Mouse (Mus musculus) heart, embryonic 14.5 days (tissue): ENCODE data around the gene Sgcd. TPM values are rescaled to one million over a fixed set of nuclear protein-coding genes. Genes with fewer than 3 reads are reported as not detected.
A peak's percentile ranks its signal among the peaks of the same experiment; 100 is the strongest.

Experiments used
- ATAC-seq: fragments of 200-750 bp; cut with Nextera tagmentation; 2 replicates; pipeline ENCODE4 v1.8.0; 2017; ENCODE audit warnings: low read depth, moderate TSS enrichment; ENCODE audit not compliant: insufficient number of reproducible peaks, insufficient read depth, low FRiP score
- H3K27ac ChIP-seq, 2 experiments: fragments of 200-500 bp in 1 of 2; fragments of 300-500 bp in 1 of 2; sonication (generic) in 1 of 2; replicated peaks in 1 of 2; 2 replicates each; pipeline ENCODE4 v1.5.1; 2012 to 2014; ENCODE audit warnings: low read depth in 2 of 2, low read length in 2 of 2, control low read depth in 1 of 2, mild to moderate bottlenecking in 1 of 2, mixed read lengths in 1 of 2; ENCODE audit not compliant: control insufficient read depth in 1 of 2, insufficient read depth in 1 of 2
- H3K27me3 ChIP-seq: fragments of 300-500 bp; sonication (generic); 2 replicates; pipeline ENCODE4 v1.6.1; 2014; ENCODE audit warnings: mild to moderate bottlenecking, low read length, control low read depth; ENCODE audit not compliant: control insufficient read depth, insufficient read depth
- H3K36me3 ChIP-seq: fragments of 300-500 bp; sonication (generic); 2 replicates; pipeline ENCODE4 v1.6.1; 2014; ENCODE audit warnings: mild to moderate bottlenecking, control low read depth, low read length, mixed read lengths; ENCODE audit not compliant: control insufficient read depth, insufficient read depth
- H3K4me1 ChIP-seq, 2 experiments: fragments of 200-500 bp in 1 of 2; fragments of 300-500 bp in 1 of 2; sonication (generic) in 1 of 2; 2 replicates each; pipeline ENCODE4 v1.6.1; 2012 to 2014; ENCODE audit warnings: low read length in 2 of 2, control low read depth in 1 of 2, mixed read lengths in 1 of 2; ENCODE audit not compliant: control insufficient read depth in 2 of 2, insufficient read depth in 2 of 2
- H3K4me2 ChIP-seq: fragments of 300-500 bp; sonication (generic); 2 replicates; pipeline ENCODE4 v1.6.1; 2014; ENCODE audit warnings: mild to moderate bottlenecking, low read length
- H3K4me3 ChIP-seq, 2 experiments: fragments of 200-500 bp in 1 of 2; fragments of 300-500 bp in 1 of 2; sonication (generic) in 1 of 2; 2 replicates each; pipeline ENCODE4 v1.5.1; 2012 to 2014; ENCODE audit warnings: low read length in 2 of 2, mild to moderate bottlenecking in 2 of 2, control low read depth in 1 of 2, low read depth in 1 of 2, moderate library complexity in 1 of 2; ENCODE audit not compliant: control insufficient read depth in 1 of 2, insufficient read depth in 1 of 2
- H3K9ac ChIP-seq: fragments of 300-500 bp; sonication (generic); 2 replicates; pipeline ENCODE4 v1.6.1; 2014; ENCODE audit warnings: mild to moderate bottlenecking, low read length
- H3K9me3 ChIP-seq: fragments of 300-500 bp; sonication (generic); 2 replicates; pipeline ENCODE4 v1.6.1; 2016; ENCODE audit warnings: low read length, control low read depth; ENCODE audit not compliant: control insufficient read depth
- WGBS: fragments of 180-500 bp; shearing (Covaris S2); extraction: QIAGEN DNeasy Blood & Tissue Kit; methylation state at CpG from one replicate; pipeline ENCODE4 v1.1.7; 2014; 5-methylcytosine and 5-hydroxymethylcytosine counted together
- polyA plus RNA-seq: library from polyadenylated mRNA; unstranded; fragments of >200 nt; fragmentation: Nextera tagmentation; extraction: Ambion mirVana; gene quantifications from 2 replicates; pipeline ENCODE4 v1.2.1, GENCODE M21; 2014

Sgcd gene
- polyA plus RNA-seq, 1 experiment from 2014 or later = 8.9 TPM

DNA sequence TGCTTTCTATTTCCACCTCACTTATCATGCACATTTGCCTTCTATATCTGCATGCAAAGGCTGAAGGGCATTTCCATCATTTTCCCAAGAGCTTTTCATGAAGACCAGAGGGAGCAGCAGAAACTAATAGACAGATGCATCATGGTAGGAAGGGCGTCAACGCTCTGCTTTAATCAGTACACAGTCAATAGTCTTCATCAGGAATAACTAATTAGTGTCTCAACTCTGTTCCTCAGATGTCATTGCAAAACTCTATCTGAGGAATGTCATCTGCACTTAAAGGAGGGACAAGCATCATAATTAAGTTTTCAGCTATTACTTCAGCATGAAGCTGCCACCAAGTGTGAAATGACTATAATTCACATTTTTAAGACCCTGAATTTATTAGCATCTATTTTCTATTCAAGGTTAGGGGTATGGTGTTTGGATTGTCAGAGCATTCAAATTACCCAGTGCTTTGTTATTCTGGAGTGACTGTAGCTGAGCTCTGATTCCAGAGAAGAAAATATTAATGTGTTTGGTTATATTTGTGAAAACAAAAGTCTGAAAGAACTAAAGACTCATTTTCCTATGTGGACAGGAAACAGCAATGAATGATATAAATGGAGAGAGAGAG lies 918.9 kb downstream of the Sgcd start:
- H3K4me2 ChIP-seq = no peak overlapping the region
- no peak overlapping the region for H3K9ac ChIP-seq
- ATAC-seq = no peak
- WGBS = 88% methylated on average over 2 of the region's 2 CpGs
- no peaks in the 10 kb centered on the region for H3K4me1 ChIP-seq
- H3K27me3 ChIP-seq = no peaks in the 10 kb centered on the region
- no peaks in the 10 kb centered on the region for H3K36me3 ChIP-seq
- H3K9me3 ChIP-seq = no peaks in the 10 kb centered on the region
- H3K27ac ChIP-seq = no peak overlapping the region
- H3K4me3 ChIP-seq = no peak overlapping the region

DNA sequence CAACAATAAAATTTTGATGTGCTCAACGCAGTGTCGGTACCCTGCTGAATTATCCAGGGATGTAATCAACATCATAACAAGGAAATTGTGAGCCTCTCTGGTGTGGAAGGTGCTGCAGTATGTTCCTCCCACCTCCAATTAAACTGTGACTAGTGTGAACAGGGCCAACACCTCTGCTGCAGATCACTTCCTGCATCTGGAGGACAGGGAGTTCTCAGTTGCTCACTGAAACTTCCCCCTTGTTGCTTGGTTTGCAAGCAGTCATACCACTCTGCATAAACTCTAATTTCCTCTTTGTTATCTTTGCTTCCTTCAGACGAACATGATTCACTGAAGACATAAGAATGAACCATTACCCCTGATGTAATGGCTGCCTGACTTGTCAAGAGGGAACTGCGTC lies 925.1 kb downstream of the Sgcd start:
- Histone ChIP-seq H3K9me3 (no peaks in the 10 kb centered on the region), H3K9ac (no peak overlapping the region), H3K4me2 (no peak overlapping the region), H3K4me1 (no peaks in the 10 kb centered on the region), H3K4me3 (no peak overlapping the region), H3K27me3 (no peaks in the 10 kb centered on the region), H3K27ac (no peak overlapping the region), H3K36me3 (no peaks in the 10 kb centered on the region)
- 67% methylated on average over 4 of the region's 4 CpGs for WGBS
- ATAC-seq = no peak

DNA sequence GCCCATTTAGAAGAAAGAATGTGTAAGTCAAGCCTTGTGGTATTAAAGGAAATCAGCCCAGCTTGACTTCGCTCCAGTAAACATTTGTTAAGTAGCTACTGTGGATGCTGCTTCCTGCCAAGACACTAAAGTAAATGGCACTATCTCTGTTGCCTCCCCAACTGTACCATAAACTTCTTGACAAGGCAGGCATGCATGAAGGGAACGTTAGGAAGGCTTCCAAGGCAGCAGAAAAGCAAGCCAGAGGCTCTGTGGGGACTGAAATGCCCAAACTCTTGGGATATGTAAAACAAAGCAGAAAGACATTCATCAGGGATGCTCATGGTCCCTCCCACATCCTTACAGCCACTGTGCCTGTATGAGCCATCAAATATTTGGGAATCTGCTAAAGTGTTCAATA lies 938.4 kb downstream of the Sgcd start:
- no peak overlapping the region for H3K4me2 ChIP-seq
- WGBS = 65% methylated on average over 2 of the region's 2 CpGs
- no peaks in the 10 kb centered on the region for H3K27me3 ChIP-seq
- H3K4me1 ChIP-seq = peaks cover 2 to 17% of the 10 kb centered on the region in 2 experiments; a peak in 2 of 4 replicates
- ATAC-seq = no peak
- H3K4me3 ChIP-seq = no peak overlapping the region
- no peak overlapping the region for H3K27ac ChIP-seq
- no peaks in the 10 kb centered on the region for H3K36me3 ChIP-seq
- H3K9ac ChIP-seq = no peak overlapping the region
- H3K9me3 ChIP-seq = no peaks in the 10 kb centered on the region

DNA sequence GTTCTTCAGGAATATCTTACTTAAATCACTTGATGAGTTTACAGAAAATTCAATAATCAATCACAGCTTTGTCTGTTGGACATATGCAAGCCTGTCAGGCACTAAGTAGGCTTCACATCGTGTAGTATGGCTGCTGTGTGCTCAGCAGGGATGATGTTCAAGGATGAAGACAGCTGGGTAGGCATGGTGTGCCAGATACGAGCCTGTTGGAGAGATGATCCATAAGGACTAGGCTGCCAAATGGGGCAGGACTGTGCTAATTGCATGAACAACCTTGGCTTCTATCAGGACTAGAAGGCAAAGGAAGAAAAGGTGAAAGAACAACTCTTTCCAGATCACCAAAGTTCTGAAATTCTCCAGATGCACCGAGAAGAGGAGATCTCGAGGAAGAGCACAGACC lies 939.0 kb downstream of the Sgcd start:
- 83% methylated on average over 4 of the region's 4 CpGs for WGBS
- peaks cover 2% of the 10 kb centered on the region; the same call in 1 of the 2 replicates for H3K9me3 ChIP-seq
- peaks cover 2 to 17% of the 10 kb centered on the region in 2 experiments; a peak in 2 of 4 replicates for H3K4me1 ChIP-seq
- H3K4me2 ChIP-seq = no peak overlapping the region
- ATAC-seq = no peak
- H3K36me3 ChIP-seq = no peaks in the 10 kb centered on the region
- no peak overlapping the region for H3K27ac ChIP-seq
- no peak overlapping the region for H3K4me3 ChIP-seq
- no peaks in the 10 kb centered on the region for H3K27me3 ChIP-seq
- H3K9ac ChIP-seq = no peak overlapping the region

DNA sequence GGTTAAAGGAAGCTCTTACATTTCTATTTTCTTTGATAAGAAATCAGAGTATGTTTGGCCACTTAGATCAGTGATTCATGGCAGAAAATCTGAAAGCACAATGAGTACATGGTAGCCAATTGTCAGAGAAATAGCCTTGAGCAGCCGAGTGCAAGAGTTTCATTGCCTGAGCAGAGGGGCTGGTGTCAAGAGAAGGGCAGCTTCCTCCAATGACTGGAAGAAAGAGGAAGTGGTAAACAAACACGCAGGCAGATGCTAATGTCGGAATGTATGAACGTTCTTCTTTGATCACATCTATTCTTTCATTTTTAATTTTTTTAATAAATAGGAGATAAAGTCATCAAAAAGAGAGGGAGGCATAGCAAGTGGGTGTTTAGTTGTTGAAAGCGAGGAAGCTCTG lies 956.5 kb downstream of the Sgcd start:
- ATAC-seq = no peak

DNA sequence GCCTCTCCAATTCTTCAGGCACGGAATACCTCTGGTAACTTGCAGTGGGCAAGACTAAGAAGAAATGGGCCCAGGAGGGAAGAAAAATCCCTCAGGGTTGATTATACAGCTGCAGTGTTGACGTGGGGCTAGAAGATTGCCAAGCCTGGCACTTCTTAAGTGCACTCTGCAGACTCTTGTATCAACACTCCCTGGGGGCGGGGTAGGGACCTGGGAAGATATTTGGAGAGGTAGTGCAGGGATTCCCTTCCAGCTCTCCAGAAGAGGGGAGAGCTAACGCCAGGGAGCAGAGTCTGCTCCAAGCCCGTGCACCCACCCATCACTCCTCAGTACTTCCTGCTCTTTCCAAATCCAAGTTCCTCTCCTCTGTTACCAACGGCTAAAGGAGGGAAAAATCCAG lies 967.9 kb downstream of the Sgcd start:
- H3K27ac ChIP-seq = no peak overlapping the region
- H3K4me2 ChIP-seq = peak overlapping the region; percentile 40
- H3K27me3 ChIP-seq = no peaks in the 10 kb centered on the region
- H3K4me1 ChIP-seq = peaks cover 4 to 25% of the 10 kb centered on the region in 2 experiments
- WGBS = 11% methylated on average over 6 of the region's 6 CpGs
- H3K36me3 ChIP-seq = no peaks in the 10 kb centered on the region
- ATAC-seq = peak; percentile 68
- H3K9ac ChIP-seq = 0 out of 2 replicates have a peak overlapping the region, but pooled peaks have one; percentile 3
- H3K9me3 ChIP-seq = no peaks in the 10 kb centered on the region
- no peak overlapping the region for H3K4me3 ChIP-seq

More for the DNA sequence above, 956.5 kb downstream of the Sgcd start:
- H3K36me3 ChIP-seq = no peaks in the 10 kb centered on the region
- WGBS = 82% methylated on average over 5 of the region's 5 CpGs
- no peaks in the 10 kb centered on the region for H3K4me1 ChIP-seq
- no peaks in the 10 kb centered on the region for H3K9me3 ChIP-seq
- no peak overlapping the region for H3K27ac ChIP-seq
- H3K9ac ChIP-seq = no peak overlapping the region
- no peak overlapping the region for H3K4me2 ChIP-seq
- H3K27me3 ChIP-seq = no peaks in the 10 kb centered on the region
- H3K4me3 ChIP-seq = no peak overlapping the region

DNA sequence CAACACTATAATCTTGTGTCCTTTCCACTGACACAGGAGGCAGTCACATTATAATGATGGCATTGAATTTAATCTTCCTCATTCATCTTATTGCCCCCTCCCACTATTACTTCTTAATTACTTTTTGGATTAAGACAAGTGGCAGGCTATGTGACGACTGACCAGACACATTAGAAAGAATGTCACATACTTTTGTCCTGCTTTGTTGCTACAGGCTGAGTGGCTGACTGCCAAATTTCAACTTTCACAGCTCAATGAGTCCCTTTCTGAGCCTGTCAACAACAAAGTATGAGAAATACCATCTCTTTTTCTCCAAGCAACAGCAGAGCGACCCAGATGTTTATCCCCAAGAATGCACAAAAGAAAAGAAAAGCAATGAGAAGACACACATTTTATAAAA lies 970.6 kb downstream of the Sgcd start:
- Histone ChIP-seq H3K27ac (no peak overlapping the region), H3K36me3 (no peaks in the 10 kb centered on the region), H3K4me3 (no peak overlapping the region), H3K9ac (no peak overlapping the region), H3K27me3 (no peaks in the 10 kb centered on the region), H3K4me2 (no peak overlapping the region), H3K9me3 (no peaks in the 10 kb centered on the region), H3K4me1 (peaks cover 4 to 39% of the 10 kb centered on the region in 2 experiments)
- no peak for ATAC-seq
- 3% methylated on average over 2 of the region's 2 CpGs for WGBS

DNA sequence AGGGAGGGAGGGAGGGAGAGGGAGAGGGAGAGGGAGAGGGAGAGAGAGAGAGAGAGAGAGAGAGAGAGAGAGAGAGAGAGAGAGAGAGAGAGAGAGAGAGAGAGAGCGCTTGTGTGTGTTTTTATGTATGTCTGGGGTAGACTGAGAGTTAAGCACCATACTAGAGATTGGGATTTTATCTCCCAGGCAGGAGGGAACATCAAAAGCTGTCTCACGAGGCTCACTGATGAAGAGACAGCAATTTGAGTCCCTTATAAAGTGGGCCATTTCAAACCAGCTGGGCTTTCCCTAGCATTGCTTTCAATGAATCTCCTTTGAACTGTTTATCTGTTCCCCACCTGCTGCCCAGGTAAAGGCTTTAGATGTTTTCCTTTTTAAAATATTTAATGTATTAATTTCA lies 973.1 kb downstream of the Sgcd start:
- H3K4me1 ChIP-seq = peaks cover 0 to 31% of the 10 kb centered on the region in 2 experiments
- ATAC-seq = no peak
- no peak overlapping the region for H3K4me2 ChIP-seq
- no peaks in the 10 kb centered on the region for H3K9me3 ChIP-seq
- H3K27me3 ChIP-seq = no peaks in the 10 kb centered on the region
- H3K36me3 ChIP-seq = no peaks in the 10 kb centered on the region
- H3K27ac ChIP-seq = no peak overlapping the region
- H3K9ac ChIP-seq = no peak overlapping the region
- WGBS = 64% methylated on average over 2 of the region's 2 CpGs
- H3K4me3 ChIP-seq = no peak overlapping the region
